Mouse (Mus musculus) kidney, adult 2 months (tissue): ENCODE measurements around the gene Nxf2.
"Not testable (repeated sequence)": the region's sequence is repeated elsewhere in the genome, so short reads cannot be mapped to it uniquely, and the experiment has no call there.

ENCODE experiments used
- CTCF ChIP-seq: fragments of 200-500 bp; conservative IDR thresholded peaks from 2 replicates; pipeline ENCODE4 v1.5.1; 2011; ENCODE audit warnings: low read depth, mild to moderate bottlenecking, control low read depth, low read length, moderate library complexity, mixed read lengths; ENCODE audit not compliant: insufficient read depth, insufficient read length
- POLR2A ChIP-seq: fragments of 200-500 bp; IDR thresholded peaks from one replicate; pipeline ENCODE4 v1.6.1; 2011; ENCODE audit warnings: low read depth, low read length, control low read depth

DNA sequence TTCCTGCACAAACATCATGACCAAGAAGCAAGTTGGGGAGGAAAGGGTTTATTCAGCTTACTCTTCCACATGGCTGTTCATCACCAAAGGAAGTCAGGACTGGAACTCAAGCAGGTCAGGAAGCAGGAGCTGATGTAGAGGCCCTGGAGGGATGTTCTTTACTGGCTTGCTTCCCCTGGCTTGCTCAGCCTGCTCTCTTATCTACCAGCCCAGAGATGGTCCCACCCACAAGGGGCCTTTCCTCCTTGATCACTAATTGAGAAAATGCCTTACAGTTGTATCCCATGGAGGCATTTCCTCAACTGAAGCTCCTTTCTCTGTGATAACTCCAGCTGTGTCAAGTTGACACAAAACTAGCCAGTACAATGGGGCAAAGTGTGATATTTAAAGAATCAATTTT lies 49.2 kb downstream of the Nxf2 start:
- not testable (repeated sequence) for TF ChIP-seq CTCF, POLR2A
